Mouse (Mus musculus) frontal cortex, adult (tissue): ENCODE measurements around the gene Prkch.

Experiments used
- ATAC-seq: cut with Nextera tagmentation; 2 replicates; pipeline ENCODE4 v1.9.2; 2017; ENCODE audit warnings: mild to moderate bottlenecking, moderate library complexity, mixed read lengths; ENCODE audit not compliant: low TSS enrichment

Prkch gene

DNA sequence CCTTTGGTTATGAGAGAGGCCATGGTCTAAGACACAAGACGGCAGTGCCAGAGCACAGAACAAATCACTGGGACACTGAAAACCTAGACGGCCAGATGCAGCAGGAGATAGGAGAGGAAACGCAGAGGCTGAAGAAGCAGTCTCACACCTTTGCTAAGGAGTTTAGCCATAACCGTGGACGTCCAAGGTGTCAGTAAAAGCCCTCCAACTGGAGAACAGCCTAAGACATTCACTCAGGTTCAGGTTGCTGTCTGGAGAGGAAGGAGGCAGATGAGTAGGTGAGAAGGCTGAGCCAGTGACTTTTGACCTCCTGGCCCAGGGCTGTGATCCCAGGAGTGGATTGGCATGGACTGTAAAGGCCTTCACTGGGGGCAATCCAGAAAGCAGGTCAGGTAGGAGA, 130.0 kb downstream of the Prkch start:
- no peak for ATAC-seq

DNA sequence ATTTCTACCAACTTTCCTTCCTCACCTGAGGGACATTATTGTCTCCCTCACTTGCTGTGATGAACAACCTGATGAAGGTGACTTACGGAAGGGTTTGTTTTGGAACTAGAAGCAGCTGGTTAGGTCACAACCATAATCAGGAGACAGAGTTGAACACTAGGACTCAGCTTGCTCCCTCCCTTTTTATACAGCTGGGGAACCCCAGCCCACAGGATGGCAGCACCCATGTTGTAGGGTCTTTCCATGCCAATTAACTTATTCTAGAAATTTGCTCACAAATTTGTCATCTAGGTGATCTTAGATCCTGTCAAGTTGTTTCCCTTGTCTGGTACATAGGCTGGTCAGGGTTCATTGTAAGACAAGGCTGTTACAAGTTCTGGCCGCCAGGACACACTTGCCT, 130.7 kb downstream of the Prkch start:
- no peak for ATAC-seq

DNA sequence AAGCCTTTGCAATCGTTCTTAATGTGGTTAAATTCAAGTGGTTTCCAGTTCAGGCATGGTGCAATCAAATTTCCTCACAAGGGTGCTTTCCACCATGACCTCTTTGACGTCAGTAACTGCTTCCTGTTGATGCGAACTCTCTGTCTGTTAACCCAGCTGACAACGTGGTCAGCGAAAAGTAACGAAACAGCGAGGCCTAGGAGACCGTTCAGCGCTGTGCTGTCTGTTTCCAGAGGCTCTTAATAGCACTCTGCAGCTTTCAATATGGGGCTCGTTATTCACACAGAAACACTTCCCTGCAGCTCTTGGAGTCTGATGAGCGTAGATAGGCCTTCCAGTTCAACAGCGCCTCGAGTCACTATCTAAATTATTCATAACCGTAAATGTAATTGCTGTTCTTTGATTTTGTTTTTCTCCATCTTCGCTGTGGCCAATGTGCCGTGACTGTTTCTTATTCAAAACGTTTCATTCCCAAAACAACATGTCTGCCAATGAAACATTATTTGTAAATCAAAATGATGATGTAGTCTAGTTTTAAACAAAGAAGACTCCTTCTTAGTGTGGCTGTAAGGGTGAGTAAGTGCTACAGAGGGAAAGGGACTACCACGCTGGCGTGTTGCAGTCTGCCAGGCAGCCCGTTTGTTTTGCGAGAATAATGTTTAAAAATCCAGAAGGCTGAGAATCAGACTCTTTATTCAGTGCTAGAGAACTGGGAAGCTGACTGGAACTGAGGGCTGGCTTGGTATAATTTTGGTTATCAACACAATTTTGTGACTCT, 131.5 kb downstream of the Prkch start:
- ATAC-seq, result no peak

DNA sequence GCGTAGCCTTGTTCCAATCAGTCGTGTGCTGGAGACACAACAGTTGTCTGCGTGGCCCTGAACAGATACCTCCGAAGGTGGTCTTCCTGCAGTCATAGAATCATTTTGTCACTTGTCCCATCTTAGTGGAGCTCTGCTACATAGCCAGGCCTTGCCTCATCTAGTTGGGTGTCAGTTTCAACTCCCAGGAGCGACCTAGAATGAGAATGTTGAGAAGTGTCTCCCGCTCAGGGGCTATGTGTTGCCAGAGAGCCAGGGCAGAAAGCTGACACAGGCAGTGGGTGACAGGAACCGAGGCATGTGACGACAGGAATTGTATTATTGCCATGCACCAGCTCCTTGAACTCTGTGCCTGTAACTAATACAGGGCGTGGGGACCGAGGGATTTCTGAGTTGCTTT, 133.4 kb downstream of the Prkch start:
- no peak for ATAC-seq

DNA sequence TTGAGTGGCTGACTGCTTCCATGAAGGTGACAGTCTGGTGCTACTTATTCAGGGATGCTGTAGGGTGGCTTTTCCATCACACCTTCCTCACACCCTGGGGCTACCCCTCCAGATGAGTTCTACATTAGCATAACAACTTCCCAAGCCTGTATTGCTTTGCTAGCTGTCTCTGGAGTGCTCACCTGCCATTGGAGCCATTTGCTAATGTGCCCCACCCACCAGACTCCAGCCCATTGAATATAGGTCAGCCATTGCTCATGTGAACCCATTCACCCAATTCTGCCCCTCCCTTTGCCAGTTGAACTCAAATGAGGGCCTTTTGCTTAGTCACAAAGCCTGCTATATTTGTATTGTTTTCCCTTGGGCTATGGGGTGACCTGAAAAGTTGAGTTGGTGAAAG, 135.2 kb downstream of the Prkch start:
- no peak for ATAC-seq

DNA sequence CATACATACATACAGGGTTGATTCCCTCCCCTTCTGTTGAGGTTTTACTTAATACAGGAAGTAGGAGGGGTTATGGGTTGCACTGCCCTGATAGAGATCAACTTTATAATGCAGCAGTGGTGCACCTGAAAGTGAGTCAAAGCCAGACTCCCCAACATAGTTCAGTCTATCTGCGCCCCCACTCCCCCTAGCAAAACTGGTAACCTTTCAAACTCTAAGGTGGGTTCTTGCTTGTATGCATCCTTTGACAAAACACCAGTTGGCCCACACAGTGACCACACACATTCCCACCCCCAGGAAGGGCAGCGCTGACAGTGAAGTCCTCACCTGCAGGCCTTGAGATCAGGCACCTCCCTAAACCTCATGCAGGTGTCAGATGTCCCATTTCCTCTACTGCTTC, 135.9 kb downstream of the Prkch start:
- no peak for ATAC-seq

DNA sequence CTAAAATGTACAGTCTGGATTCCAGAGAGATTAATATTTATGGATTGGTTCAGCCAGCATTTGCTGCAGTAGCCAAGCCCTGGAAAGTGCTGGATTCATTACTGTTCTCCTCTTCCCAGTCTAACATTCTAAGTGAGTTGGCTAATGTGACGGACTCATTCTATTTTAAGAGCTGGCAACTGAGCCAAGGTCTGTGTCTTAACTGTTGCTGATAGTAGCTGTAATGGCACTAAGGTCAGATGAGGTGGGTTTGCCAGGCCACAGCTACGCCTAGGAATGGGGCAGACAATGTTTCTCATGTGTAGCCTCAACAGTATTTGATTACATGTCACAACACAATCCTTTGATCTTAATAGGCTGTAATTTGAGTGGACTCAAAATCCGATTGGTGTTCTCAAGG, 137.5 kb downstream of the Prkch start:
- ATAC-seq, result no peak

DNA sequence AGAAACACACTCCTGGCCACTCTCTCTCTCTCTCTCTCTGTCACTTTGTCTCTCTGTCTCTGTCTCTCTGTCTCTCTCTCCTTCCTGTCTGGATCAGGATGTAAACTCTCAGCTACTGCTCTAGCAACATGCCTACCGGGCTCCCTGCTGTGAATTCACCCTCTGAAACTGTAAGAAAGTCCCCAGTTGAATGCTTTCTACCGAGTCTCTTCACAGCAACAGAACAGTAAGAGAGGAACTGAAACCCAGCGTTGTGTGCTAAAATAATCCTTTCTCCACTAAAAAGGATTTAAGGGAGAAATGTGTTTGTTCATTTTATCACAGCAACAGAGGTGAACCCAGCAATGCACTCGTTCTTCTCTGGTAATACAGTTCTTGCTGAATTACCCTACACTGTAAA, 138.5 kb downstream of the Prkch start:
- no peak for ATAC-seq

DNA sequence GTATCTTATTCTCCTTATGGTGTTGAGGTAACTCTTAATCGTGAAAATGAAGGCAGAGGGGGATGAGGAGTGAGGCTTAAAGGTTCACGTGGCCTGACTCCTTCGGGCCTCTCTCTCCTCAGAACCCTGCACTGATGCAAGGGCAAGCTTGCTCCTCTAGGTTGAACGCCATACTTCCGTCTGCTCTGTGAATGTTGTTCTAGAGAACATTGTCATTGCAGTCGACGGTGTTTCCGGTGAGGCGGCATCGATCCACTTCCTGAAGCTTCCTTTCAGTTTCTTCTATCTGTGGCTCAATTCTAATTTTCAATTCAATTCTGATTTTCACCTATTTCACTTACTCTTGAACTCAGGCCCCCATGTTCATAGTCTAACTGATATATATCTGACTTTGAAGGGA, 139.3 kb downstream of the Prkch start:
- no peak for ATAC-seq

DNA sequence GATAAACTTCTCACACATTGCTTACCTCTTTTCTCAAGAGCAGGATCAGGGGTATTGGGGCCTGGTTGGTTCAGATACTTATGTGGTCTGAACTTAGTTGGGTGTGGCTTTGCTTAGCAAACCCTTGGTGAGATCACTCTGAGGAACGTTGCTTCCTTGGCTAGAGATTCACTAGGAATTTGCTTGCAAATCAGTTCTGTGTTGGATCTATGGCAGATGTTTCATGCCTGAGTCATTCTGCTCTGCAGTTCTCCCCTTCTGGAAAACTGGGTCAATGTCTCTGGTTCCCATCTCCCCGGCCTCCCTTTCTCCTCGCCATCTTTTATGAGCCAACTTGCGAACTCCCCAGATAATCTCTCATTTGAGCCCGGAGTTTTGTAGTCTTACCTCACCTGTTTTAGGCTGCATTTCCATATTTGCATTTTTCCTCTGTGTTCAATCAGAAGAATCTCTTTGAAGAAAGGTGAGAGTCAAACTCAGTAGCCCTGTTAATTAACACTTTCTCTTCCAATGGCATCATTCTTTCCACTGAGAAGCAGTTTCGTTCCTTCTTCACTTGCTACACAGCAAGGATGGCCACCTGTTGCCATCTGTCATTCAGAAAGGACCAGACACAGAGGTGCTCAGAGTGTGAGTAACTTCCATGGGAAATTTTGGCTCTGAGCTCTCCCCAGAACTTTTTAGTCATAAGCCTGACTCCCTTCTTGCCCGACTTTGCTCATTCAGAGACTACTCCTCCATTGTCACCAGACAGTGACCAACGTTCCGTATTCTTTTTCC, 141.4 kb downstream of the Prkch start:
- ATAC-seq, result peak; percentile 96

DNA sequence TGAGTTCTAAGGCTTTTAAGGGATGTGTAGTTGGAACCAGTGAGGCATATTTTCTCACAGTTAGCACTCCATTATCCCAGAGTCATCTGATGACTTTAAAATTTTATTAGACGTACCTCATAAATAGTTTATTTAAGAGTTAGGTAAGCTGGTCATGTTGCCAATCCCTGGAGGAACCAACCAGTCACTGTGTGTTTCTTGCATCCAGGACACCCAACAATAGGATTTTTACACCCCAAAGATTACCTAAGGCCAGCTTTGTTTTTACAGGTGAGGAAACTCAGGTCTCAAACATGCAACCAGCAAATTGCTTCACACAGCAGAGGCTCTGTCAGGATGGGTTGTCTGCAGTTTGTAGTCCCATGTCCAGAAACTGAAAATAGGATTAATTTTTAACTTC, 142.4 kb downstream of the Prkch start:
- ATAC-seq, result no peak

DNA sequence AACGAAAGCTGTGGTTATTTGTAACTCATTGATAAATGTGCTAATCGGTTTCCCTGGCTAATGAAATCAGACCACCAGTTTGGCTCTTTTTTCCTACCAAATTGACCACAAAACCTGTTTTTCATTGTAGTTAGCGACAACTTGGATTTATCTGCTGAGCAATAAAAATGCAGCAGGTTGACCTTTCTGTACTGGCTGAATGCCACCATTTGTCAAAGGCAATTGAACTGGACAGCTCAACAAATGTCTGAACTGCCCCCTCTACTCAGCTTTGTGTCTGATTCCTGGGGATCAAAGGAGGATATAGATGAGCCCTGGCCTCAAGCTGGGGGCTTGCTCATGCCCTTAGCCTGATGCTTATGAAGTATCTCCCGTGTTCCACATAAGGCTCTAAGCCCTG, 146.0 kb downstream of the Prkch start:
- no peak for ATAC-seq

DNA sequence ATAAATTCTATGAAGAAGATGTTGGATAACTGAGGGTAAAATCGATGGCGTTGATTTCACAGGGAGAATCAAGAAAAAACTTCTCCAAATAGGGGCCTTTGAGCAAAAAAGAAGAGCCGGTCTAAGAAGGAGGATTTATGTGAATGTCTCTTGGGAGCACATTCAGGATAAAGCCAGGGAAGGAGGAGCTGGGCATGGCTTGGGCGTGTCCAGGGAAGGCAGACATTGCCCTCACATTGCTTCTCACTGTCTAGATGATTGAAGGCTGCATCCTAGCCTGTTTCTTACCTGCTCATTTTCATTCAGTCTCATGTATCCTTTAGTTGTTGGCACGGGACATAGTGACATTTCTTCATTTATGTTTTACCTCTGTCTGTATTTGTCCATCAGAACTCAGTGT, 146.5 kb downstream of the Prkch start:
- ATAC-seq, result no peak

DNA sequence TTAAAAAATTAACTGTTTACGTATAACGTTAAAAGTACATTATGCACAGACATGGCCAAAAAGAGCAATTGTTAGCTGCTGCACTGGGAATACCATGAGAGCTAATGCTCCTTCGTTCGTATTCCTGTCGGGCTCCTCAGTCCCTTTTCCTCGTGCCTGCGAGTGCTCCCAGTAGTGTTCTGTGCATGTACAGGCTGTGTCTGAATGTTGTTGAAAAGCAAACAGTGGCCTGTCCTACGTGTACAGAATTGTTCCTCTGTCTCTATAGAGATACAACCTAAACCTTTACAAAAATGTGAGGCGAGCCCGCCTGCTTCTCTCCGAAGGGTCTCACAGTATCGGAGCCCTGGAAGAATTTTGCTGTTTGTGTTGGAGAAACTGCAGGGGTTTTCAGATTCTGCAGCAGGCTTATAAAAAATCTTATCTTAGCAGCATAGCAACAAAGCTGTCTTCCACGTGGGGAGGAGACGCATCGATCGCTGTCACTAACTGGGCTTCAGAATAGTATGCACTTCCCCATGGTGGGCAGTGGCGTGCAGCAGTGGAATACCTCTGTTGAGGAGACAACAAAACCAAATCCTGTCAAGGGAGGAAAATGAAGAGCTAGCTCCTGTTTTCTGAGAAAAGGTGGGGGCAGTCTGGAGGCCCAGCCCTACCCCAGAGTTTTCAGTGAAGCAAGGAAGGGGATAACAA, 147.4 kb downstream of the Prkch start:
- no peak for ATAC-seq

DNA sequence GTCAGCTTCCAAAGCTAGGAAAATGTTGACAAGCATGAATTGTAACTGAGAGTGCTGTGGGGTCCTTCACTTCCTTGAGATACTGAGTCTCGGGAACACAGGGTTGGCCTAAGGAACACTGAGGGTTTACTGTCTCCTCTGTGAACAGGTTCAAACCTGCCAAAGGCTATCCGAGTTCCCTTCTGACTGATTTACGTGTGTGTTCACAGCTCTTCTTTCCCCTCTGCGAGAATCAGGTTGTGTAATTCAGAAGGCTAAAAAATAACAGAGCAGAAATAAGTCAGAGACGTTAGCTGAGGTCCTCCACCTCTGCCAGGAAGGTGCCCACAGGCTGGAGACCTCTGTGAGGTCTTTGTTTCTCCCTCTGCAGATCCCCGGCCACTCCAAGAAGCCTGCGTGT, 148.3 kb downstream of the Prkch start:
- no peak for ATAC-seq

DNA sequence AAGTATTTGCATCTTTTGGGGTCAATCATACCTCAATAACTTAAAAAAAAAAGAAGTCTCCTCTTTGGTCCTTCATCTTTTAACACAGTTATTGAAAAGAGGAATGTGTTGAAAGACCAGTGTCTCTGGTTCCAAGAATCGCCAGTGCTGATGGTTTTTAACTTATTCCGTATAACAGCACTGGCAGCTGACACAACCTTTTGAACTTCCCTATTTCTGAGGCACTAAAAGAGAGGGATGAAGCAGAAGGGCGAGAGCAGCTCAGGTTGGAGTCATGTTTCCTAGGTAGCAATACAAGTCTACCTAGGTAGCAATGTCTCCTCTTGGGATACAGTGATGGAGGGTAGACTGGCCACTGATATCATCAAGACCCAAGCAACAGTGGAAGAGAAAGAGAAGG, 152.3 kb downstream of the Prkch start:
- ATAC-seq, result no peak

DNA sequence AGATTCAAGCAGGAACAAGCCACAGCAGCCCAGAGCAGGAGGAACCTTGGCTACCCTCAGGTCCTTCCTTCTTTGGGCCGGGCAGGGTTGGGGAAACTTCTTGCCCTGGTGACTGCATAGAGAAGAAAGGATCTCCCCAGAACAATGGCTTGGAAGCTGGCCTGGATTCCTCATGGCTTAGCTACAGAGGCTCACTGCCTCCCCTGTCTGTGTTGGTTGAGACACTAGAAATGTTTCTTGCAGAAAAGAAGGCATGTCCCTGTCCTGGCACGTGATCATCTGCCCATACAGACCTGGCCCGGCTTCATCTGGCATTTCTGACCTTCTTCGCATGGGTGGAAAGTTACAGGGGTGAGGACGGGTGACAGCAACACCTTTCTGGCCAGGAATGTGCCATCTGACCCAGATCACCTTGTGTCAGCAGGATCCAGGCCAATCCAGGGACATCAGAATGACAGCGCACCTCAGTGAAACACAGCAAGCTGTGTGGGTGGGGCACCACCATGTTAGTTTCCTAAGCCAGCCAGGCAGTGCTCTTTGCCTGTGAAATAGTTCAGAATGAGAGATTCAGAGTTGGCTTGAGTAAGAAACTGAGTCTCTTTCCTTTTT, 155.1 kb downstream of the Prkch start:
- no peak for ATAC-seq

DNA sequence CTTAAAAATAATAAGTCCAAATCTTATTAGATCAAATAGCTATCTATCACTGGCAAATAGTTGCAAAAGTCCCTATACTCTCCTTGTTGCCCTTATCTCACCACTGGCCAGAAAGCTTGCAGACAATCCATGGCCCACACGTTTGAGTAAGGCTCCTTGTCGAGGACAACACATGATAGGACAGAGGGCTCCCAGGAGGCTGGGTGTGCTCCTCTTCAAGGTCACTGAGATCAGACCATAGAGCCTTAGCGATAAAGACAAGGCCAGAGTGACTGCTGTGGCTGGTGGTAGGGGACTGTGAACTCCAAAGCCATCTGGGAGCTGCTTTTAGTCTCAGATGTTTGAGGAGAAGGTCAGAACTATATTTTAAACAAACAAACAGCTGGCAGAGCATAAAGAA, 158.0 kb downstream of the Prkch start:
- no peak for ATAC-seq

DNA sequence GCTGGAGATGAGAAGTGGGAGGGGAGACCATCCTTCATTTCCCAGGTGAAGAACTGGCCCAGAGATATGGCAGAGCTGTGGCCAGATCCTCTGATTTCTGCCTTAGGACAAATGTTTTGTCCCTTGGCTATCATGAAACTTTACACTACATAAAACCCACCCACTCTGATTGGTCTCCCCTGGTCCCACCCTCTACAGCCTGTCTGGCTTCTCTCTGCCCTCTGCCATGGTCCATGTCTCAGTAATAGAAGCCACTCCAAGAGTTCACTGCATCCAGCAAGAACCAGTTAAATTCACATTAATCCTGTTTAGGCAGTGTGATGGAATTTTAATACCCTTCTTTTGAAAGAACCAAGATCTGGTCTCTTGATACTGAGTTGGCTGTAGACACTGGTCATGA, 158.5 kb downstream of the Prkch start:
- no peak for ATAC-seq

DNA sequence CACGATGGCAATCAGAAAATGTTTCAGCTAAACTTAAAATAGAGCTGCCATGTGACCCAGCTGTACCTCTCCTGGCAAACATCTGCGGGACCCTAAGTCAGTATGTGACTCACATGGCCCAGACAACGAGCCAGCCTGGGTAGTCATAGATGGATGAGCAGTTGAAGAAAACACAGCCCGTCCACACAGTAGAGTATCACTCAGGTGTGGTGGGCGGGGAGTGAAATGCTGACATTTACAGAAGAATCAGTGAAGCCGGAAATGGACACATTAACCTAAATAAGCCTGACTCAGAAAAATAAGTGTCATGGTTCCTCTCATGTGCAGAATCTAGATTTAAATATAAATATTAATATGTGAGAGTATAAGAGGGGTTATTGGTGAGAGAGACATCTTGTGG, 161.5 kb downstream of the Prkch start:
- ATAC-seq, result no peak

DNA sequence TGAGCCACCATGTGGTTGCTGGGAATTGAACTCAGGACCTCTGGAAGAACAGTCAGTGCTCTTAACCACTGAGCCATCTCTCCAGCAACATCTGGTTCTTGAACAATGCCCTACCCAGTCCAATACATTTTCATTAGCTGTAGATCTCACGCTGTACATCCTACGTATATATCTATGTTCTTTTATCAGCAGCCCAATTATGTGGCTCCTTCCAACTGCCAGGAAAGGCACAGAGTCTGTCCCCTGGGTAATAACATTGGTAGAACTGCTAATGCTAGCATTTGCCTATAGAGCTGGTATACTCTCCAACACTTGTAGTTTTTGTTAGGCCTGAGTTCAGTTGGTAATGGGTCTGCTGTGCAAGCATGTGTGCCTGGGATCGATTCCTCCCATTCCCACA, 163.8 kb downstream of the Prkch start:
- ATAC-seq, result no peak

DNA sequence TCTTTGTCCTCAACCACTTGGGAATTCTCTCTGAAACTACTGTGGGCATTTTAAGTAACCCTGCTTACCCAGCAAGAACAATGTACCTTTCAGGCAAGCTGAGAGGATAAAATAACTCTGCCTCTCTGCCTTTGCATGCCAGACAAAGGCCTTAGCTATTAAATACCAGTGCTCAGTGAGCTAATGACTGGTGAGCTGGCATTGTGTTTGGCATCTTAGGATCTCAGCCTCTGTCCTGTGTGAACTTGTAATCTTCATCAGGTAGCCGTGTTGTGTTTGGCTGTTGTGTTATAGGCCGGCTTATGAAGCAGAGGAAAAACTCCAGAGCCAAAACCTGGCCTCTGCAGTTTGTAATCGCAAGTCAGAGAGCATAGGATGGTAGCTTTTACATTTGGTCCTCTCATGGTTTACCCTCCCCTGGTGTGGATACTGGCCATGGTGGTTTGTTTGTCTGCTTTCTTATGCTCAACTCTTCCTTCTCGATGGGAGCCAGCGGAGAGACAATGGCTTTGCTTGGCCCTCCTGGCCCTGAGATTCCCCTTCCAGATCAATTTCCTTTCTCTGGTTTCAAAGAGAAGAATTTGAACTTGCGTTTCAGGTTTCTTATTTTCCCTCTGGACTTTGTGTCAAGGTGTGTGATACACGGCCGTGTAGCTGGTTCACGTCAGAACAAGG, 170.0 kb downstream of the Prkch start:
- ATAC-seq, result no peak
